Mouse (Mus musculus) embryonic stem cell, embryonic (primary cell): ENCODE data around the gene Klf1.

Experiments
- CTCF ChIA-PET, 4 experiments: fragments of 300-600 bp in 2 of 4; fragments of 350-600 bp in 2 of 4; sonication (Branson Sonifier 250); formaldehyde crosslinking; loops; one replicate each; lab custom pipeline; 2022; ENCODE audit warnings: inconsistent platforms in 2 of 4; lab: Charles Lee
- POLR2A ChIA-PET, 4 experiments: fragments of 300-600 bp in 2 of 4; fragments of 350-600 bp in 2 of 4; sonication (Branson Sonifier 250); formaldehyde crosslinking; loops; one replicate each; lab custom pipeline; 2022; ENCODE audit warnings: antibody characterized with exemption in 4 of 4, inconsistent platforms in 1 of 4; lab: Charles Lee

The Klf1 gene

DNA sequence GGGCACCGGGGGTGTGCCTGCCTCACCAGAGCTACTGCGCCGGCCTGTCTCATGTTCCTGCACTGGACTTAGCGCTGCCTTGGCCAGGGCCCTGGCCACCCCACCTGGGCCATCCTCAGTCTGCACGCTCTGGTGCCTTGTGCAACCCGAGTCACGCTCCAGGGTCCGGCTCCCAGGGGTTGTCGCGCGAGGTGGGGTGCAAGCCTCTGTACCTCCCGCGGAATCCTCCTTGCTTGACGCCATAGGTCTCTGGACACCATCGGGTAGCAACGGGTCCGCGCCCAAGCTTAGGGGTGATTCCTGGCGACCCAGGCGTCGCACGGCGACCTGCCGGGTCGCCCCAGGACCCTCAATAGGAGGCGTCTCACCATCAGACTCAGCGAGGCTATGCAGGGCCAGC, 10.7 kb downstream of the Klf1 start:
- POLR2A ChIA-PET, result interaction anchor here (0.5 to 7.6 kb wide), 79 partner anchors 7 to 656 kb away, joined by 3 to 200 read pairs (median 5); partner anchors contain the start of genes Gcdh (in 3 of the 4), Rad23a (in 3 of the 4), Tnpo2 (in 3 of the 4) and Calr (in 2 of the 4)
- CTCF ChIA-PET, result interaction anchor here (0.6 to 2.9 kb wide), 16 partner anchors 9 to 175 kb away, joined by 3 to 25 read pairs (median 4); partner anchors contain the start of gene Gcdh (in 1 of the 4)

DNA sequence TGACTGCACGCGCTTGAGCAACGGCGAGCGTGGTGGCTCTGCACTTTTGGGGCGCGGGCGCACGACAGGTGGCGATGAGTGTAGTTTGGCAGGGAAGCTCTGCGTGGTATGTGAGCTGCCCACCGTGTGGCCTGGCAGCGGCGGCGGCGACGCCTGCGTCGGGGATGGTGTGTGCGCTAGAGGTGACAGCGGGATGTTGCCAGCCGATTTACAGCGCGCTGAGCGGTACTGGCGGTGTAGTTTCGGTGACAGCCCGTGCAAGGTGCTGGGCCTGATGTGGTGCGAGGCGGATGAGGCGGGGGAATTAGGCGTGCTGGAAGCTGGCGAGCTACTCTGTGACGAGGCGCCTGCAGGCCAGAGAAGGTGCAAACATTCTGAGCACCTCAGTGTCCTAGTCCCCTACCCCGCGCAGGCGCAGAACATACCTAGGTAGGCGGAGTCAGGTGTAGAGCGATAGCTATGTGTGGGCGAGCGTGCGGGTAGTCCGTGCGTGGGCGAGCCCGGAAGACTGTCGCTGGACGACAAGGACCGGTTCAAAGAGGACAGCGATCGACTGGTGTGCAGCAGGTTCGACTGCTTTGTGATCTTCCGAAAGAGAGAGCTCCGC, 11.3 kb downstream of the Klf1 start:
- ChIA-PET CTCF (interaction anchor here (0.6 to 2.9 kb wide), 17 partner anchors 9 to 176 kb away, joined by 3 to 25 read pairs (median 4); partner anchors contain the start of gene Gcdh (in 1 of the 4)), POLR2A (interaction anchor here (0.5 to 7.6 kb wide), 108 partner anchors 8 to 656 kb away, joined by 3 to 200 read pairs (median 4); partner anchors contain the start of genes Gcdh (in 4 of the 4), Calr (in 3 of the 4), Hook2 (in 3 of the 4) and Junb (in 3 of the 4))

DNA sequence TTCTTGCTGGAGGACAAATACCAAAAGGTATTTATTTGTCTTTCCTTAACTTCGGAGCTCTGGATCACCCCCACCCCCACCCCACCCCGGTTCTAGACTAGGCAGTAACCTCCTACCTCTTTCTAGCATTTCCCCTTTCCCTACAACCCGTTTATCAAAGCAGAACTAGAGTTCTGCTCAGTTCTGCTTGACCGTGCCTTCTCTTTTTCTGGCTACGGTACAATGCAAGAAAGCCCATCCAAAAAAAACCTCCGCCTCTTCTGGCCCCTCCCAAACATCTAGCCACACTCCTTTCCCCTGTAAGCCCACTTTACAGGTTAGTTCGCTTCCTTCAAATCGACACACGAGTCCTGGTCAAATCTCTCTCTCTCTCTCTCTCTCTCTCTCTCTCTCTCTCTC, 11.8 kb downstream of the Klf1 start:
- CTCF ChIA-PET, result interaction anchor here (0.6 to 2.9 kb wide), 14 partner anchors 10 to 176 kb away, joined by 3 to 25 read pairs (median 4); partner anchors contain the start of gene Gcdh (in 1 of the 4)

GRCm38 (mm10) chr8:84913960-84914359, 12.2 kb downstream of the Klf1 start:
- POLR2A ChIA-PET, result interaction anchor here (0.5 to 7.6 kb wide), 64 partner anchors 8 to 657 kb away, joined by 3 to 200 read pairs (median 6); partner anchors contain the start of genes Gcdh (in 4 of the 4), Calr (in 2 of the 4), Dhps (in 2 of the 4) and Farsa (in 2 of the 4)
- CTCF ChIA-PET, result interaction anchor here in 2 of 4 experiments (0.7 to 3.1 kb wide), 8 partner anchors 10 to 47 kb away, joined by 4 to 45 read pairs (median 6); partner anchors contain the start of gene Gcdh (in 1 of the 2)

More for the DNA sequence above, 11.8 kb downstream of the Klf1 start:
- POLR2A ChIA-PET, result interaction anchor here (0.5 to 7.6 kb wide), 97 partner anchors 8 to 657 kb away, joined by 3 to 200 read pairs (median 5); partner anchors contain the start of genes Gcdh (in 4 of the 4), Calr (in 3 of the 4), Rad23a (in 3 of the 4) and Syce2 (in 3 of the 4)

- CTCF ChIA-PET, result interaction anchor here (0.6 to 3.1 kb wide), 32 partner anchors 9 to 187 kb away, joined by 3 to 45 read pairs (median 4); partner anchors contain the start of genes Dand5 (in 1 of the 4), Gcdh (in 1 of the 4) and Mast1 (in 1 of the 4)
- POLR2A ChIA-PET, result interaction anchor here (0.6 to 7.6 kb wide), 151 partner anchors 8 to 987 kb away, joined by 3 to 200 read pairs (median 5); partner anchors contain the start of genes Calr (in 3 of the 4), Dhps (in 3 of the 4), Junb (in 3 of the 4) and Nacc1 (in 3 of the 4)
Observed at GRCm38 (mm10) chr8:84915269-84915668, 13.5 kb downstream of the Klf1 start.

- CTCF ChIA-PET, result no interaction called here
- POLR2A ChIA-PET, result interaction anchor here in 3 of 4 experiments (0.5 to 7.6 kb wide), 12 partner anchors 11 to 944 kb away, joined by 3 to 200 read pairs (median 30); partner anchors contain the start of genes Klf1 (in 2 of the 3), Calr (in 1 of the 3), Dnase2a (in 1 of the 3) and Farsa (in 1 of the 3)
Observed at GRCm38 (mm10) chr8:84917781-84918180, 16.1 kb downstream of the Klf1 start.

GRCm38 (mm10) chr8:84918646-84919045, 16.9 kb downstream of the Klf1 start:
- CTCF ChIA-PET, result interaction anchor here in 2 of 4 experiments (0.6 to 1.0 kb wide), 3 partner anchors 158 to 1212 kb away, joined by 3 read pairs; no protein-coding TSS in a partner anchor
- POLR2A ChIA-PET, result interaction anchor here (0.7 to 7.6 kb wide), 12 partner anchors 10 to 61 kb away, joined by 3 to 78 read pairs (median 6); partner anchors contain the start of genes Dnase2a (in 2 of the 4) and Farsa (in 1 of the 4)

DNA sequence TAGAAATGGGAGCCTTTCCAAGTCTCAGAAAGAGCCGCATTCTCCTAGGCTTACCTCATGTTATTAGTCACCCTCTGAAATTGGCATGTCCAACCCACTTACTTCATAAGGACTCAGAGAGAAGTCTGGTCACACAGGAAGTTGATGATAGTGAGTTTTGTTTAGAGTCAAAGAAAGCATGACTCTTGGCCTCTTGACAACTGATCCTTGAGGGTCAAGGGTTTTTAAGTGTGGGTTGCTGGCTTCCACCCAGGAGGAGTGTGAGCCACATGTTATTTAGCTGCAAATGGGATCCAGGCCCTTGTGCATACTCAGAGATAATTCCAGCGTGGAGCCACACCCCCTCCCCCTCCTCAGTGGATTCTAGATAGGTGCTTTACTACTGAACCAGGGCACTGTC, 19.9 kb downstream of the Klf1 start:
- CTCF ChIA-PET, result no interaction called here
- POLR2A ChIA-PET, result interaction anchor here in 2 of 4 experiments (0.7 to 3.9 kb wide), 11 partner anchors 9 to 155 kb away, joined by 3 to 19 read pairs (median 4); partner anchors contain the start of genes Calr (in 1 of the 2), Dnase2a (in 1 of the 2), Gcdh (in 1 of the 2) and Hook2 (in 1 of the 2)

DNA sequence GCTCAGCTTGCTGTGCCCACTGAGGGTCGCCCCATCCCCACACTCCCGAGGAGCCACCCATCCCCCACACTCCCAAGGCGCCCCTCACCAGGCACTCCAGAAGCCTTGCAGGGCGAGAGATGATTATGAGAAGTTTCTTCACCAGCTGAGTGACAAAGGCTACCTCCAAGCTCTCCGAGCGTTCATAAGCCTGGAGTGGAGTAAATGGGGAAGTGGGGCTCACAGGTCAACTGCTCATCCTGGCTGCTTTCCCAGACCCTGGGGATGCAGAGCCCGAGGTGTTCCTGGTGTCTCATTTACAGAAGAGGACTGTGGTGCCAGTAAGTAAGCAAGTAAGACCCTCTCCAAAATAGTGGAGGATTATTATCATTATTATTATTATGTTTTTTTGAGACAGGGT, 23.8 kb downstream of the Klf1 start:
- POLR2A ChIA-PET, result interaction anchor here (0.9 to 3.9 kb wide), 22 partner anchors 9 to 270 kb away, joined by 3 to 41 read pairs (median 5); partner anchors contain the start of genes Dnase2a (in 1 of the 4), Gcdh (in 1 of the 4) and Mast1 (in 1 of the 4)
- CTCF ChIA-PET, result interaction anchor here (0.6 to 1.4 kb wide), 8 partner anchors 11 to 82 kb away, joined by 3 to 5 read pairs (median 3); partner anchors contain the start of gene Mast1 (in 1 of the 4)

GRCm38 (mm10) chr8:84927513-84927912, 25.8 kb downstream of the Klf1 start:
- POLR2A ChIA-PET, result interaction anchor here in 3 of 4 experiments (0.6 to 5.2 kb wide), 17 partner anchors 9 to 268 kb away, joined by 3 to 78 read pairs (median 4); partner anchors contain the start of genes Calr (in 1 of the 3), Fbxw9 (in 1 of the 3), Gcdh (in 1 of the 3) and Mast1 (in 1 of the 3)
- CTCF ChIA-PET, result interaction anchor here in 3 of 4 experiments (0.6 to 2.8 kb wide), 10 partner anchors 11 to 80 kb away, joined by 3 to 33 read pairs (median 6); partner anchors contain the start of gene Mast1 (in 1 of the 3)

GRCm38 (mm10) chr8:84928456-84929306, 27.0 kb downstream of the Klf1 start:
- ChIA-PET CTCF (interaction anchor here (0.6 to 2.8 kb wide), 84 partner anchors 8 to 1802 kb away, joined by 3 to 33 read pairs (median 4); partner anchors contain the start of genes Dnase2a (in 2 of the 4), Gcdh (in 2 of the 4), Mast1 (in 2 of the 4) and Junb (in 1 of the 4)), POLR2A (interaction anchor here (0.5 to 5.2 kb wide), 46 partner anchors 8 to 1322 kb away, joined by 3 to 78 read pairs (median 4); partner anchors contain the start of genes Mast1 (in 2 of the 4), Calr (in 1 of the 4), Dhps (in 1 of the 4) and Dnase2a (in 1 of the 4))

DNA sequence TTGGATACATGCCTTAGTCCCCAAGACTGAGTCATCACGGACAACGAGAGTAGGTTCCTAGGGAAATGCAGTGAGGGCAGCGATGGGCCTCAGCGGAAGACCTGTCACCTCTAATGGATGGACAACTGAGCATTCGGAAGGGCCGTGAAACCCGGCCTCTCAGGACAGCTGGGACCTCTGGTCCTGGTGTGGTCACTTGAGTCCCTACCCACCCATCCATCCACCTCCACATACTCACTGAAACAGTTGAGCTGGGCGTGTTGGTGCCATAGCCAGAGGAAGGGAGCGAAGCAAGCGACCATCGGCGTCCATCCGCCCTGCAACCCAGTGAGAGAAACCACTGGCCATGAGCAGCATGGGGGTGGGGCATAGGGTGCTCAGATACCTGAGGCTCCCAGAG, 28.9 kb downstream of the Klf1 start:
- POLR2A ChIA-PET, result interaction anchor here in 2 of 4 experiments (0.9 to 5.2 kb wide), 8 partner anchors 8 to 141 kb away, joined by 3 to 78 read pairs (median 3); partner anchors contain the start of gene Dhps (in 1 of the 2)
- CTCF ChIA-PET, result interaction anchor here in 2 of 4 experiments (0.8 to 1.1 kb wide), 2 partner anchors 15 to 17 kb away, joined by 3 read pairs; no protein-coding TSS in a partner anchor

DNA sequence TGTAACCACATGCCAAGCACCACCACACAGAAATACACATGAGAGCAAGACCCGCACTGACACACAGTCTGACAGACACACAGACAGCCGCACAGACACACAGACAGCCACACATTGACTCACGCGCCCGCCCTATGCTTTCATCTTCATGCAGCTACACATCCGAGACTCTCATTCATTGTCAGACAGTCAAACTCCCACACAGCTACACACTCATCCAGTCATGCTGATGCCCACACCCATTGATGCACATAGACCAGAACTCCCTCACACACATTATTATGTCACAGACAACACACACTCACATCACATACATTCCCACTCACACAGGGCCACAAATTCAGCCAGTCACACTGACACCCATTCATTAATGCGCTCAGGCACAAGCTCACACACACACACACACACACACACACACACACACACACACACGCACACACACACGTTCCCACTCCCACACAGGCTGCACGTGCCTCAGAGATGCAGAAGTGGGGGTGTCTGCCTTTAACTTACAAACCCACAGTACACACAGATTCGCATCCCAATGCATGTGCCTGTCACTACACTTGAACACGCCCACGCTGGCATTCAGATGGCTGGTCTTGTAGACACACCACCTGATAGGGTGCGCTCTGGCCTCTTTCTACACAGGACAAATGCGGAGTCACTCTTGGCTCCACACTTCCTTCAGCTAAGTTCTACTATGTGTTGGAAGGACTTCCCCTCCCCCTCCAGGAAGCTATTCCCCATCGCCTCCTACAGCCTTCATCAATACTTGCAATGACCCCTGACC, 32.2 kb downstream of the Klf1 start:
- POLR2A ChIA-PET, result interaction anchor here in 2 of 4 experiments (0.6 to 4.0 kb wide), 16 partner anchors 9 to 138 kb away, joined by 3 to 25 read pairs (median 4); partner anchors contain the start of genes Calr (in 1 of the 2), Dhps (in 1 of the 2) and Trir (in 1 of the 2)
- CTCF ChIA-PET, result interaction anchor here in 2 of 4 experiments (0.6 to 1.6 kb wide), 5 partner anchors 18 to 796 kb away, joined by 3 to 6 read pairs (median 3); no protein-coding TSS in a partner anchor

DNA sequence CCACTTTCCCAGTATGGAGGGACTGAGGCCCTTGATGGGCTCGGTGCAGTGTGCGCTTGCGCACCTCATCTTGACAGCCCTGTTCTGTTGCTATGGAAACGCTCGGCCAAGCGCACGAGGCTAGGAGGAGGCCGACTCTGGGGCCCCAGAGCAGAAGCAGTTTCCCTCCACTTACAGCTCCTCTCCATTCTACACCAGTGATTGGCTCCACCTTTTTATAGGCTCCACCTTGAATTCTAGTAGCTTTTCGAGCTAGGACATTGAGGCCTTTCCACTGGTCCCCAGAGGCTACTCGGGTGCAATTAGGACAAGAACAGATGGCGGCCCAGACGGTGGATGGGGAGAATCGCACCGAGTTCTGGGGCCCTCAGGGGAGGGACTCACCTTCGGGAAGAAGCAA, 33.1 kb downstream of the Klf1 start:
- ChIA-PET POLR2A (interaction anchor here in 3 of 4 experiments (0.5 to 4.5 kb wide), 29 partner anchors 10 to 226 kb away, joined by 3 to 25 read pairs (median 4); partner anchors contain the start of genes Calr (in 1 of the 3), Dhps (in 1 of the 3), Dnase2a (in 1 of the 3) and Tnpo2 (in 1 of the 3)), CTCF (interaction anchor here in 3 of 4 experiments (0.7 to 1.6 kb wide), 10 partner anchors 10 to 62 kb away, joined by 3 to 7 read pairs (median 3); no protein-coding TSS in a partner anchor)

DNA sequence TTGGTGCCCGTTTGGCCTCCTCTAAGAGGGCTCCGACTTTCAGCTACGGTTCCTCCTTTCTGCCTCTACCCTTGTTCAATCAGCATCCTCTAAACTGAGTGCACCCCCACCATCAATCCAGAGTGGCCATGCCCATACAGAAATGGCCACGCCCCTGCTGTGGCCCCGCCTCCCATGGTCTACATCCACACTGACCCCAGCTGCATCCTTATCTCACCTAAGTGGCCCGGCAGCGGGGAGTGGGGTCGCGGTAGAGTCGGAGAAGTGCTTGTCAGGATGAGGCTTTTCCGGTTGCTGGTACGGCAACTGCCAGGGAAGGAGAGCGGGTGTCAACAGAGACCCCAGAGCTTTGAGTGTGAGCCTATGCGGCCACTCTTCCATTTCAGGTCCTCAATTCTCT, 33.8 kb downstream of the Klf1 start:
- POLR2A ChIA-PET, result interaction anchor here in 3 of 4 experiments (0.6 to 4.5 kb wide), 28 partner anchors 9 to 226 kb away, joined by 3 to 25 read pairs (median 4); partner anchors contain the start of genes Calr (in 1 of the 3), Dnase2a (in 1 of the 3), Tnpo2 (in 1 of the 3) and Trir (in 1 of the 3)
- CTCF ChIA-PET, result interaction anchor here in 3 of 4 experiments (0.6 to 1.6 kb wide), 9 partner anchors 9 to 389 kb away, joined by 3 to 11 read pairs (median 4); no protein-coding TSS in a partner anchor
